Mouse (Mus musculus) kidney, postnatal 10 days (tissue): ENCODE results near the gene Cd72.
A peak's percentile ranks its signal among the peaks of the same experiment; 100 is the strongest.

Experiments
- DNase-seq: peaks from one replicate; pipeline ENCODE4 v3.0.0; 2021; ENCODE audit warnings: mixed read lengths

Cd72 gene

GRCm38 (mm10) chr4:43477857-43478533 is 23.6 kb upstream of the Cd72 start:
- peak; percentile 92 for DNase-seq

GRCm38 (mm10) chr4:43476604-43477003 is 22.2 kb upstream of the Cd72 start:
- peak; percentile 52 for DNase-seq

- no peak for DNase-seq
Measured at GRCm38 (mm10) chr4:43473636-43474035, 19.2 kb upstream of the Cd72 start.

GRCm38 (mm10) chr4:43470301-43470700 is 15.9 kb upstream of the Cd72 start:
- DNase-seq: no peak

GRCm38 (mm10) chr4:43466872-43467271 is 12.4 kb upstream of the Cd72 start:
- DNase-seq: no peak

- DNase-seq: no peak
Measured at GRCm38 (mm10) chr4:43465935-43466334, 11.5 kb upstream of the Cd72 start.

- DNase-seq: no peak
Measured at GRCm38 (mm10) chr4:43463102-43463501, 8.7 kb upstream of the Cd72 start.

GRCm38 (mm10) chr4:43457124-43457523 is 2.7 kb upstream of the Cd72 start:
- DNase-seq: no peak

- DNase-seq: no peak
Measured at GRCm38 (mm10) chr4:43456470-43456869, 2.0 kb upstream of the Cd72 start.

GRCm38 (mm10) chr4:43453413-43453812 is 1.0 kb downstream of the Cd72 start:
- DNase-seq: no peak

GRCm38 (mm10) chr4:43452315-43452714 is 2.1 kb downstream of the Cd72 start:
- DNase-seq: no peak

GRCm38 (mm10) chr4:43448554-43448953 is 5.9 kb downstream of the Cd72 start:
- DNase-seq: no peak

GRCm38 (mm10) chr4:43447251-43447650 is 7.2 kb downstream of the Cd72 start:
- no peak for DNase-seq

GRCm38 (mm10) chr4:43443511-43443910 is 10.9 kb downstream of the Cd72 start:
- DNase-seq: peak; percentile 61

GRCm38 (mm10) chr4:43442456-43443361 is 11.7 kb downstream of the Cd72 start:
- DNase-seq: peak; percentile 87

- peak; percentile 100 for DNase-seq
Measured at GRCm38 (mm10) chr4:43442044-43442443, 12.4 kb downstream of the Cd72 start.

- DNase-seq: no peak
Measured at GRCm38 (mm10) chr4:43441639-43442038, 12.8 kb downstream of the Cd72 start, which contains the start of gene Tesk1. Tesk1 (plus strand) TSS chr4:43441939.

- DNase-seq: no peak
Measured at GRCm38 (mm10) chr4:43432832-43433231, 21.6 kb downstream of the Cd72 start.

- peak; percentile 92 for DNase-seq
Measured at GRCm38 (mm10) chr4:43431690-43432089, 22.7 kb downstream of the Cd72 start.

- peak; percentile 70 for DNase-seq
Measured at GRCm38 (mm10) chr4:43428946-43429345, 25.5 kb downstream of the Cd72 start, which contains the start of gene Fam166b. Fam166b (minus strand) TSS chr4:43429134.

GRCm38 (mm10) chr4:43428180-43428861 is 26.1 kb downstream of the Cd72 start:
- peak; percentile 22 for DNase-seq

GRCm38 (mm10) chr4:43427501-43428179 is 26.8 kb downstream of the Cd72 start:
- peak; percentile 16 for DNase-seq

- no peak for DNase-seq
Measured at GRCm38 (mm10) chr4:43426487-43426886, 27.9 kb downstream of the Cd72 start.
